Mouse (Mus musculus): ENCODE results near the gene Pabpc4.

Gene Pabpc4

GRCm38 (mm10) chr4:123342091-123342641 lies 80.0 kb downstream of the Pabpc4 start:
- DNase-seq (ENCODE audit: low read depth, low spot score) = no peak

- DNase-seq (ENCODE audit: low read depth, low spot score) = no peak
Measured at GRCm38 (mm10) chr4:123342642-123343470, 80.7 kb downstream of the Pabpc4 start, which contains the start of gene Bmp8a. Bmp8a (minus strand) TSS chr4:123343252.

- no peak for DNase-seq (ENCODE audit: low read depth, low spot score)
Measured at GRCm38 (mm10) chr4:123343471-123343789, 81.3 kb downstream of the Pabpc4 start.
